Mouse (Mus musculus) olfactory bulb, adult 2 months (tissue): Measurements from ENCODE around the gene 1700028J19Rik.

Experiments used
- CTCF ChIP-seq: fragments of 200-500 bp; IDR thresholded peaks from 2 replicates; pipeline ENCODE4 v1.5.1; 2012; ENCODE audit warnings: low read depth, mild to moderate bottlenecking, low read length, moderate library complexity; ENCODE audit not compliant: insufficient read depth
- POLR2A ChIP-seq: fragments of 200-500 bp; IDR thresholded peaks from 2 replicates; pipeline ENCODE4 v1.6.1; 2012; ENCODE audit warnings: mild to moderate bottlenecking, low read depth, low read length, moderate library complexity; ENCODE audit not compliant: insufficient read depth

DNA sequence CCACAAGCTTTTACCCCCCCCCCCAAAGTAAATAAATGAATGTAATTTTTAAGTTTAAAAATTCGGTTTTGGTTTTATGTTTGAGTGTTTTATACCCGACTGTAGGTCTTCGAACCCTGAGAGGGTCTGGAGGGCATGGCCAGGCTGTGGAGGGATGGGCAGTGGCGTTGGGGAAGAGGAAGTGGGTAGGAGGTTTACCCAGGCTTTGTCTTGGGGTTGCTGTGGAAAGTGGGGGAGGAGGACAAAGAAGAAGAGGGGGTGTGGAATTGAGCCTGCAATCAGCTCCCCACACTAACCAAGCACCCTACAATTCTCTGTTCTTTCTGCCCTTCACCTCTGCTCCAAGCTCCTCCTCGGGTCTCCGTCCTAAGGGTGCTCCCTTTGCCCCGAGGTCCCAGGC is 26.1 kb upstream of the 1700028J19Rik start:
- TF ChIP-seq CTCF (no peak), POLR2A (no peak)
